Mouse (Mus musculus) thymus, adult 18-20 months (tissue): ENCODE results near the gene Tlnrd1.
"Not testable (repeated sequence)": the region's sequence is repeated elsewhere in the genome, so short reads cannot be mapped to it uniquely, and the experiment has no call there.

Source experiments
- DNase-seq, 2 experiments: peaks; one replicate each; pipeline ENCODE4 v3.0.0; 2022; ENCODE audit warnings: mixed read lengths in 2 of 2

Tlnrd1 gene

GRCm38 (mm10) chr7:83884021-83884658, at the start of gene Tlnrd1, which contains the start of gene Mesd:
Gene Tlnrd1 (minus strand): TSS chr7:83884305.
Gene Mesd (plus strand): TSS chr7:83884466.
- DNase-seq = peak; percentile 82 to 84

- DNase-seq = no peak
These were observed 37.5 kb upstream of the Tlnrd1 start for GRCm38 (mm10) chr7:83921637-83922036.

GRCm38 (mm10) chr7:83920241-83920640, 36.1 kb upstream of the Tlnrd1 start:
- no peak for DNase-seq

- DNase-seq = peak; percentile 28 to 35
These were observed 30.5 kb upstream of the Tlnrd1 start for GRCm38 (mm10) chr7:83914566-83914965.

- no peak for DNase-seq
These were observed 29.9 kb upstream of the Tlnrd1 start for GRCm38 (mm10) chr7:83913995-83914394.

- DNase-seq = no peak
These were observed 29.4 kb upstream of the Tlnrd1 start for GRCm38 (mm10) chr7:83913405-83913932.

- DNase-seq = peak in 1 of 2 experiments; percentile 26
These were observed 27.8 kb upstream of the Tlnrd1 start for GRCm38 (mm10) chr7:83911909-83912308.

- no peak for DNase-seq
These were observed 20.7 kb upstream of the Tlnrd1 start for GRCm38 (mm10) chr7:83904831-83905230.

GRCm38 (mm10) chr7:83902296-83903145, 18.4 kb upstream of the Tlnrd1 start:
- DNase-seq = no peak

GRCm38 (mm10) chr7:83901425-83901824, 17.3 kb upstream of the Tlnrd1 start:
- no peak for DNase-seq

- DNase-seq = no peak
These were observed 16.4 kb upstream of the Tlnrd1 start for GRCm38 (mm10) chr7:83900519-83900918.

- DNase-seq = no peak
These were observed 14.2 kb upstream of the Tlnrd1 start for GRCm38 (mm10) chr7:83898267-83898666.

- no peak for DNase-seq
These were observed 12.1 kb upstream of the Tlnrd1 start for GRCm38 (mm10) chr7:83896077-83896740.

- no peak for DNase-seq
These were observed 10.2 kb upstream of the Tlnrd1 start for GRCm38 (mm10) chr7:83894348-83894747.

- no peak for DNase-seq
These were observed 8.2 kb upstream of the Tlnrd1 start for GRCm38 (mm10) chr7:83892333-83892669.

GRCm38 (mm10) chr7:83891433-83892332, 7.6 kb upstream of the Tlnrd1 start:
- DNase-seq = peak; percentile 99

- not testable (repeated sequence) for DNase-seq
These were observed 5.8 kb upstream of the Tlnrd1 start for GRCm38 (mm10) chr7:83889946-83890345.

GRCm38 (mm10) chr7:83889383-83889782, 5.3 kb upstream of the Tlnrd1 start:
- no peak for DNase-seq

- no peak for DNase-seq
These were observed 2.4 kb upstream of the Tlnrd1 start for GRCm38 (mm10) chr7:83886366-83887129.

- no peak for DNase-seq
These were observed 1.7 kb upstream of the Tlnrd1 start for GRCm38 (mm10) chr7:83885835-83886234.

- peak in 1 of 2 experiments; percentile 7 for DNase-seq
These were observed 922 bp upstream of the Tlnrd1 start for GRCm38 (mm10) chr7:83884921-83885532.
